Mouse (Mus musculus) thymus, adult 2 months (tissue): ENCODE results near the gene Olfr584. TPM values are rescaled to one million over a fixed set of nuclear protein-coding genes. Genes with fewer than 3 reads are reported as not detected.

Source experiments
- DNase-seq: peaks from one replicate; pipeline ENCODE4 v3.0.0; 2021
- H3K27ac ChIP-seq: fragments of 200-500 bp; 2 replicates; pipeline ENCODE4 v1.5.1; 2012; ENCODE audit warnings: low read length, control low read depth; ENCODE audit not compliant: control insufficient read depth, insufficient read depth
- H3K27me3 ChIP-seq: fragments of 200-500 bp; 2 replicates; pipeline ENCODE4 v1.6.1; 2012; ENCODE audit warnings: mild to moderate bottlenecking, low read length, moderate library complexity, mixed read lengths; ENCODE audit not compliant: control insufficient read depth, insufficient read depth
- H3K36me3 ChIP-seq: fragments of 200-500 bp; 2 replicates; pipeline ENCODE4 v1.6.1; 2012; ENCODE audit warnings: mild to moderate bottlenecking, low read length, moderate library complexity; ENCODE audit not compliant: control insufficient read depth, insufficient read depth
- H3K4me1 ChIP-seq: fragments of 200-500 bp; replicated peaks from 2 replicates; pipeline ENCODE4 v1.6.1; 2012; ENCODE audit warnings: low read length; ENCODE audit not compliant: control insufficient read depth, insufficient read depth
- H3K4me3 ChIP-seq: fragments of 200-500 bp; 2 replicates; pipeline ENCODE4 v1.5.1; 2012; ENCODE audit warnings: mild to moderate bottlenecking, low read length, control low read depth, moderate library complexity; ENCODE audit not compliant: control insufficient read depth, insufficient read depth
- CTCF ChIP-seq: fragments of 200-500 bp; IDR thresholded peaks from 2 replicates; pipeline ENCODE4 v1.5.1; 2012; ENCODE audit warnings: mild to moderate bottlenecking, control low read depth, low read length, moderate library complexity, borderline replicate concordance; ENCODE audit not compliant: control insufficient read depth, poor library complexity, insufficient read depth; ENCODE audit errors: extremely low read depth
- POLR2A ChIP-seq: fragments of 200-500 bp; IDR thresholded peaks from 2 replicates; pipeline ENCODE4 v1.6.1; 2012; ENCODE audit warnings: mild to moderate bottlenecking, low read length, control low read depth, moderate library complexity; ENCODE audit not compliant: control insufficient read depth, poor library complexity, insufficient read depth; ENCODE audit errors: extremely low read depth
- WGBS: fragments of 180-500 bp; shearing (Covaris S2); methylation state at CpG from one replicate; pipeline ENCODE4 v1.1.7; 2018; 5-methylcytosine and 5-hydroxymethylcytosine counted together
- polyA plus RNA-seq: library from polyadenylated mRNA; depleted of rRNA; stranded (reverse); fragments of >200 nt; gene quantifications from 2 replicates; pipeline ENCODE4 v1.2.3, GENCODE M21; 2012; rRNA removed

Gene Olfr584
- polyA plus RNA-seq, result not detected in 2 replicates

DNA sequence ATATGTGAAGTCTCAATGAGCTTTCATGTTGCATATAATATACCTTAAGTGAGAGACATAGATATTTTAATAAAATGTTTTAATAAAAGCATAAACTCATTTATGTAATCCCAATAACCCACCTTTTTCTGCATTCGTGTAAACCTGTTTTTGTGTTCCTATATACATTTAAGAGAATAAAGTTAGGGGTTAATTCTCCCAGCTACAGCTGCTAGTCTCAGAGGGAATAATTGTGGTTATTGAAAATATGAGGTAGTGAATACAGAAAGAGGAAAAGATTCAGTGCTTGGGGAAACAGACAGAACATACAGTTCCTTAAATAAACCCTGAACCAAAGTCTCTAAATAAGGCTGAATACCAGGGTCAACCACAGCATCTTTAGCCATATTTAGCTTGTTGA, at the start of gene Olfr584:
Olfr584 (plus strand) TSS at position 301 of the 400 bp plus-strand sequence.
- no peak for DNase-seq
- no peaks in the 10 kb centered on the region for H3K27me3 ChIP-seq
- TF ChIP-seq CTCF (no peak), POLR2A (no peak)
- 90% methylated on average over 1 of the region's 1 CpGs for WGBS
- H3K4me3 ChIP-seq, result no peak within 1 kb of the TSS
- no peaks in the 10 kb centered on the region for H3K4me1 ChIP-seq
- no peak within 1 kb of the TSS for H3K27ac ChIP-seq
- no peaks in the 10 kb centered on the region for H3K36me3 ChIP-seq

DNA sequence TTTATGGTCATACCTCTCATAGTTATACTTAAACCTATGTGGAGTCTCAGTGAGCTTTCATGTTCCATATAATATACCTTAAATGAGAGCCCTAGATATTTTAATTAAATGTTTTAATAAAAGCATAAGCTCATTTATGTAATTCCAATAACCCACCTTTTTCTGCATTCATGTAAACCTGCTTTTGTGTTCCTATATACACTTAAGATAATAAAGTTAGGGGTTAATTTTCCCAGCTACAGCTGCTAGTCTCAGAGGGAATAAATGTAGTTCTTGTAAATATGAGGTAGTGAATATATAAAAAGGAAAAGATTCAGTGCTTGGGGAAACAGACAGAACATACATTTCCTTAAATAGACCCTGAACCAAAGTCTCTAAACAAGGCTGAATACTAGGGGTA, 44.0 kb upstream of the Olfr584 start, which contains the start of gene Olfr582:
Olfr582 (plus strand) TSS at position 301 of the 400 bp plus-strand sequence.
- TF ChIP-seq POLR2A, result no peak
- H3K4me3 ChIP-seq, result no peak within 1 kb of the TSS
- H3K27me3 ChIP-seq, result no peaks in the 10 kb centered on the region
- DNase-seq, result no peak
- no peaks in the 10 kb centered on the region for H3K36me3 ChIP-seq
- H3K27ac ChIP-seq, result no peak within 1 kb of the TSS
- no peaks in the 10 kb centered on the region for H3K4me1 ChIP-seq

DNA sequence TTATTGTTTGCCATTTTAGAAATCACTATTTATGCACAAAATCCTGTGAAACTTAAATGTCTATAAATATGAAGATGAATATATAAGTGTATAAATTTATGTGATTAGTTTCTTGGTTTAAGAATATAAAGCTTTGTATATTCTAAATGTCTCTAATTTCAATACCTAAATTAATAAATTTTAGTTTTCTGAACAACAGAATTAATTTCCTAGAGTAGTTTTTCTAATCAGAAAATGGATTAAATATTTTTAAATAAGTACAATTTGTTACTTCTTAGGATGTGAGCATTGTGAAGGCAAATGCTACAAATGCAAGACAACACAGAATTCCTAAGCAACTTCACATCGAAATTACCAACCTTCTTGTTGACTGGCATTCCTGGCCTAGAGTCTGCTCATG, 30.7 kb upstream of the Olfr584 start, which contains the start of gene Olfr583:
Olfr583 (plus strand) TSS at position 301 of the 400 bp plus-strand sequence.
- no peak for TF ChIP-seq CTCF
- no peak for TF ChIP-seq POLR2A
- H3K27ac ChIP-seq, result no peak within 1 kb of the TSS
- no peaks in the 10 kb centered on the region for H3K27me3 ChIP-seq
- no peak within 1 kb of the TSS for H3K4me3 ChIP-seq
- WGBS, result 93% methylated on average over 1 of the region's 1 CpGs
- no peak for DNase-seq
- H3K4me1 ChIP-seq, result no peaks in the 10 kb centered on the region
- H3K36me3 ChIP-seq, result no peaks in the 10 kb centered on the region

DNA sequence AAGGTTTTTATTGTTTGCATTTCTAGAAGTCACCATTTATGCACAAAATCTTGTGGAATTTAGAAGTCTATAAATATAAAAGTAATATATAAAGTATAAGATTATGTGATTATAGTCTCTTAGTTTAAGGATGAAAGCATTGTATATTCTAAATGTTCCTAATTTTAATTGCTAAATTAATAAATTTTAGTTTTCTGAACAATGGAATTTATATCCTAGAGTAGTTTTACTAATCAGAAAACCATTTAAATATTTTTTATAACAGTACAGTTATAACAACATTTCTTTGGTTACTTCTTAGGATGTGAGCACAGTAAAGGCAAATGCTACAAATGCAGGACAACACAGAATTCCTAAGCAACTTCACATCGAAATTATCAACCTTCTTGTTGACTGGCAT, 15.7 kb downstream of the Olfr584 start, which contains the start of gene Olfr585:
Olfr585 (plus strand) TSS at position 301 of the 400 bp plus-strand sequence.
- TF ChIP-seq CTCF (no peak), POLR2A (no peak)
- WGBS, result 95% methylated on average over 1 of the region's 1 CpGs
- Histone ChIP-seq H3K36me3 (no peaks in the 10 kb centered on the region), H3K4me3 (no peak within 1 kb of the TSS), H3K4me1 (no peaks in the 10 kb centered on the region), H3K27me3 (no peaks in the 10 kb centered on the region), H3K27ac (no peak within 1 kb of the TSS)
- DNase-seq, result no peak

DNA sequence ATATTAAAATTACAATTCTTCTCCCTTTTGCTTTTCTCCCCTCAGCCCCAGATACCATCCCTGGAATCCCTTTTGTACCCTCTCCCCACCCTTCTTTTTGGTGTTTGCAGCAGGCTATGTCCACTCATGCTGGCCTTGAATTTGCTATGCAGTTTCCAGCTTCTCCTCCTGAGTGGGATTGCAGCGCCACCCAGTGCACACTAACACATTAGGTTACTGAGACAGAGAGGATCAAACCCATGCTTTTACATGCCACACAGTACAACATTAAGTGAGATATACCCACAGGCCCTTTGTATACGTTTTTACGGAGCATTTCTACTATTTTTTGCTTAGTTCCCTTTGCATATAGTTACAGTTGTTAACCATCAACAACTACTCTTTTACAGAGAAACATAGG, 37.7 kb downstream of the Olfr584 start:
- Histone ChIP-seq H3K27ac (no peak overlapping the region), H3K4me3 (no peak overlapping the region), H3K36me3 (no peaks in the 10 kb centered on the region), H3K27me3 (no peaks in the 10 kb centered on the region), H3K4me1 (no peaks in the 10 kb centered on the region)
- TF ChIP-seq CTCF (no peak), POLR2A (no peak)
- no peak for DNase-seq
- WGBS, result 73% methylated on average over 3 of the region's 3 CpGs

DNA sequence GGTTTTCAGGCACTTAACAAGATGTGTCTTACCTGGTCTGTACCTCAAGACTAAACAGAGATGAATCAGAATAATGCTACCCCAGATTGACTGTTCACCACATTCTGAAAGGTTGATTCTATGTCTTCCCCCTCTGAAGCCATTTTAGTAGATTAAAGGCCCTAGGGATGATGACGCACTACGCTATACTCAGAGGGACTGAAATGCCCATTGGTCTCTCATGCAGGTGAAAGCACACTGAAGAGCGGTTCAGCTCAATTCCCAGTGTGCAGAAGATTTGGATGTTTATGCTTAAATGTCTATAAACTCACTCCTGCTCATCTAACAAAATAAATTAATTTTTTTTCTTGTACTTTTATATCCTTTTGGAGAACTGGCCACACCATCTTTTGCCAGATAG, 43.9 kb downstream of the Olfr584 start, which contains the start of gene Olfr586:
Olfr586 (minus strand) TSS at position 101 of the 400 bp plus-strand sequence.
- no peak for DNase-seq
- 97% methylated on average over 3 of the region's 3 CpGs for WGBS
- Histone ChIP-seq H3K4me3 (no peak within 1 kb of the TSS), H3K27ac (no peak within 1 kb of the TSS), H3K4me1 (no peaks in the 10 kb centered on the region), H3K36me3 (no peaks in the 10 kb centered on the region), H3K27me3 (no peaks in the 10 kb centered on the region)
- TF ChIP-seq POLR2A (no peak), CTCF (no peak)

Other genes with a start within 250 kb of the Olfr584 start
- not detected in 2 replicates for gene Olfr566, start 223.1 kb upstream of the Olfr584 start, polyA plus RNA-seq
- gene Olfr568, start 204.8 kb upstream of the Olfr584 start, polyA plus RNA-seq, result not detected in 2 replicates
- gene Olfr569, start 191.0 kb upstream of the Olfr584 start, polyA plus RNA-seq, result not detected in 2 replicates
- not detected in 2 replicates for gene Olfr570, start 187.3 kb upstream of the Olfr584 start, polyA plus RNA-seq
- not detected in 2 replicates for gene Olfr571, start 164.3 kb upstream of the Olfr584 start, polyA plus RNA-seq
- not detected in 2 replicates for gene Olfr572, start 157.5 kb upstream of the Olfr584 start, polyA plus RNA-seq
- gene Olfr573-ps1, start 139.3 kb upstream of the Olfr584 start, polyA plus RNA-seq, result not detected in 2 replicates
- gene Olfr574, start 133.4 kb upstream of the Olfr584 start, polyA plus RNA-seq, result not detected in 2 replicates
- not detected in 2 replicates for gene Olfr575, start 123.1 kb upstream of the Olfr584 start, polyA plus RNA-seq
- not detected in 2 replicates for gene Olfr576, start 119.2 kb upstream of the Olfr584 start, polyA plus RNA-seq
- not detected in 2 replicates for gene Olfr577, start 105.9 kb upstream of the Olfr584 start, polyA plus RNA-seq
- gene Olfr578, start 92.6 kb upstream of the Olfr584 start, polyA plus RNA-seq, result not detected in 2 replicates
- not detected in 2 replicates for gene Olfr582, start 43.9 kb upstream of the Olfr584 start, polyA plus RNA-seq
- gene Olfr583, start 30.6 kb upstream of the Olfr584 start, polyA plus RNA-seq, result not detected in 2 replicates
- gene Olfr585, start 15.8 kb downstream of the Olfr584 start, polyA plus RNA-seq, result not detected in 2 replicates
- not detected in 2 replicates for gene Olfr586, start 43.8 kb downstream of the Olfr584 start, polyA plus RNA-seq
- gene Olfr588-ps1, start 59.0 kb downstream of the Olfr584 start, polyA plus RNA-seq, result not detected in 2 replicates
- not detected in 2 replicates for gene Olfr589, start 74.5 kb downstream of the Olfr584 start, polyA plus RNA-seq
- not detected in 2 replicates for gene Olfr591, start 96.5 kb downstream of the Olfr584 start, polyA plus RNA-seq
- not detected in 2 replicates for gene Olfr592, start 102.9 kb downstream of the Olfr584 start, polyA plus RNA-seq
- not detected in 2 replicates for gene Olfr593, start 130.0 kb downstream of the Olfr584 start, polyA plus RNA-seq
- not detected in 2 replicates for gene Olfr594, start 135.1 kb downstream of the Olfr584 start, polyA plus RNA-seq
- not detected in 2 replicates for gene Usp17ld, start 170.6 kb downstream of the Olfr584 start, polyA plus RNA-seq
- gene Olfr596, start 223.8 kb downstream of the Olfr584 start, polyA plus RNA-seq, result not detected in 2 replicates
- not detected in 2 replicates for gene Olfr597, start 234.4 kb downstream of the Olfr584 start, polyA plus RNA-seq
- gene Olfr598, start 241.7 kb downstream of the Olfr584 start, polyA plus RNA-seq, result not detected in 2 replicates